Mouse (Mus musculus) layer of hippocampus, postnatal 25 days (tissue): ENCODE results near the gene Map4k1. TPM values are rescaled to one million over a fixed set of nuclear protein-coding genes. Genes with fewer than 3 reads are reported as not detected.

Experiments
- DNase-seq, 2 experiments: peaks; one replicate each; pipeline ENCODE4 v3.0.0; 2022; ENCODE audit warnings: mixed read lengths in 2 of 2, low spot score in 1 of 2; ENCODE audit errors: extremely low spot score in 1 of 2
- total RNA-seq, 2 experiments: library from RNA; stranded (reverse); gene quantifications; 2 replicates each; pipeline ENCODE4 v1.2.3; 2021

The Map4k1 gene
- total RNA-seq, 2 experiments from 2014 or later, result 2.1 to 2.4 TPM

GRCm38 (mm10) chr7:29019447-29020220, 37.8 kb downstream of the Map4k1 start:
- DNase-seq, result no peak

GRCm38 (mm10) chr7:29022479-29022878, 40.6 kb downstream of the Map4k1 start:
- no peak for DNase-seq

- DNase-seq, result no peak
Observed at GRCm38 (mm10) chr7:29023514-29023913, 41.7 kb downstream of the Map4k1 start.

- no peak for DNase-seq
Observed at GRCm38 (mm10) chr7:29025566-29025965, 43.7 kb downstream of the Map4k1 start.

GRCm38 (mm10) chr7:29026195-29026594, 44.3 kb downstream of the Map4k1 start:
- no peak for DNase-seq

GRCm38 (mm10) chr7:29026811-29027210, 45.0 kb downstream of the Map4k1 start:
- no peak for DNase-seq

- no peak for DNase-seq
Observed at GRCm38 (mm10) chr7:29028761-29029160, 46.9 kb downstream of the Map4k1 start.

- DNase-seq, result no peak
Observed at GRCm38 (mm10) chr7:29029690-29030656, 48.1 kb downstream of the Map4k1 start.

- no peak for DNase-seq
Observed at GRCm38 (mm10) chr7:29031641-29032040, 49.8 kb downstream of the Map4k1 start.

GRCm38 (mm10) chr7:29032685-29033084, 50.8 kb downstream of the Map4k1 start:
- no peak for DNase-seq

- no peak for DNase-seq
Observed at GRCm38 (mm10) chr7:29037261-29037660, 55.4 kb downstream of the Map4k1 start.

- DNase-seq, result peak; percentile 84 to 97
Observed at GRCm38 (mm10) chr7:29039604-29039984, 57.7 kb downstream of the Map4k1 start.

- no peak for DNase-seq
Observed at GRCm38 (mm10) chr7:29039985-29040661, 58.3 kb downstream of the Map4k1 start.

GRCm38 (mm10) chr7:29041194-29041593, 59.3 kb downstream of the Map4k1 start:
- DNase-seq, result no peak

- DNase-seq, result peak in 1 of 2 experiments; percentile 47
Observed at GRCm38 (mm10) chr7:29043016-29043673, 61.3 kb downstream of the Map4k1 start.

GRCm38 (mm10) chr7:29043674-29044057, 61.8 kb downstream of the Map4k1 start:
- DNase-seq, result no peak

GRCm38 (mm10) chr7:29044302-29044701, 62.5 kb downstream of the Map4k1 start:
- DNase-seq, result no peak

- no peak for DNase-seq
Observed at GRCm38 (mm10) chr7:29046533-29046932, 64.7 kb downstream of the Map4k1 start.

- no peak for DNase-seq
Observed at GRCm38 (mm10) chr7:29048070-29048469, 66.2 kb downstream of the Map4k1 start.

- no peak for DNase-seq
Observed at GRCm38 (mm10) chr7:29048615-29049014, 66.8 kb downstream of the Map4k1 start.
